In genomic region chr13:93496977-93497376, GRCm38 (mm10) we compare ENCODE assay signal across 9 mouse cellular contexts. TPM values are rescaled to one million over a fixed set of nuclear protein-coding genes. Genes with fewer than 3 reads are reported as not detected.
DNase-seq lines count a peak whose midpoint lies in the region; ATAC-seq and TF ChIP-seq lines count a peak whose summit lies in the region.
"Had no signal": no experiment of that assay in that cellular context is flagged by ENCODE, and none has a peak within 500 bp of the region (broad histone marks: within the 10 kb centered on the region; RNA-seq: fewer than 3 reads in every experiment).

No protein-coding gene starts in this region.

- peak overlapping the region; percentile 92 for H3K9ac ChIP-seq in liver, embryonic 14.5 days (replicated peaks)

- H3K36me3 ChIP-seq in E14TG2a.4 (ENCODE audit: insufficient read depth, low read length): peaks cover 26% of the 10 kb centered on the region
- no peaks in the 10 kb centered on the region for H3K36me3 ChIP-seq in liver, embryonic 14.5 days (replicated peaks; ENCODE audit: control insufficient read depth, insufficient read depth, low read depth)

- TF ChIP-seq EP300 in liver, embryonic 14.5 days (IDR thresholded peaks at IDR 0.05; ENCODE audit: low read depth): no peak

- DNase-seq in adrenal gland, postnatal 10 days: peak; percentile 17
- no peak for DNase-seq in adrenal gland, postnatal 14 days
- peak in 1 of 3 experiments; percentile 33 for DNase-seq in liver, embryonic 14.5 days (ENCODE audit: low read depth in 3 of 3, low spot score in 3 of 3)
- no peak for DNase-seq in layer of hippocampus, postnatal 36 days
- no peak for DNase-seq in spleen, postnatal 14 days (ENCODE audit: low spot score in 2 of 2)
- DNase-seq in thymus, postnatal 4 days: no peak
- DNase-seq: gastrocnemius, postnatal 25 days had no signal

- H3K4me1 ChIP-seq in E14TG2a.4 (replicated peaks; ENCODE audit: low read depth, low read length): peaks cover 33% of the 10 kb centered on the region
- H3K4me1 ChIP-seq in liver, embryonic 14.5 days (replicated peaks; ENCODE audit: control insufficient read depth in 2 of 2, insufficient read depth in 2 of 2, low read length in 1 of 2): peaks cover 12% of the 10 kb centered on the region in 2 experiments

- H3K27ac ChIP-seq in liver, embryonic 14.5 days: peak overlapping the region; percentile 56

- ATAC-seq in granulocyte monocyte progenitor cell, adult 5-6 weeks (replicated peaks; ENCODE audit: poor library complexity, severe bottlenecking): 0 out of 2 replicates have a peak, but pooled peaks have one; percentile 1
- no peak for ATAC-seq in liver, embryonic 14.5 days (ENCODE audit: insufficient read depth)

- peaks cover 5% of the 10 kb centered on the region; the same call in 1 of the 2 replicates for H3K27me3 ChIP-seq in E14TG2a.4 (ENCODE audit: insufficient read depth, low read length)
- H3K27me3 ChIP-seq in liver, embryonic 14.5 days (ENCODE audit: control insufficient read depth, insufficient read depth, low read length): no peaks in the 10 kb centered on the region

- H3K4me3 ChIP-seq in E14TG2a.4 (replicated peaks; ENCODE audit: low read length): 0 out of 2 replicates have a peak overlapping the region, but pooled peaks have one; percentile 4
- peak overlapping the region; percentile 93 to 98 for H3K4me3 ChIP-seq in liver, embryonic 14.5 days (ENCODE audit: insufficient read depth in 1 of 2, low read depth in 2 of 2, low read length in 2 of 2)

- WGBS in liver, embryonic 14.5 days (ENCODE audit: insufficient replicate concordance): 21% methylated on average over 1 of the region's 1 CpGs

- H3K4me2 ChIP-seq in liver, embryonic 14.5 days (ENCODE audit: low read depth): peak overlapping the region; percentile 92

- no peaks in the 10 kb centered on the region for H3K9me3 ChIP-seq in E14TG2a.4 (ENCODE audit: low read length)
- no peaks in the 10 kb centered on the region for H3K9me3 ChIP-seq in liver, embryonic 14.5 days (ENCODE audit: control insufficient read depth, low read length)

- no peak for TF ChIP-seq CTCF in E14TG2a.4 (conservative IDR thresholded peaks at IDR 0.05; ENCODE audit: low read length)
- TF ChIP-seq CTCF in liver, embryonic 14.5 days (IDR thresholded peaks at IDR 0.05; ENCODE audit: low read depth): no peak

RNA-seq across cellular contexts. Expression of gene Jmy, which starts 2.6 kb away (rescaled TPM):
- 10 to 100 TPM; 34.2 to 38.3 TPM for total RNA-seq in adrenal gland, postnatal 10 days (2021)
- total RNA-seq in adrenal gland, postnatal 14 days (2021): 39.6 TPM in 2 replicates
- 6.5 and 8.6 TPM in 2 replicates for total RNA-seq in granulocyte monocyte progenitor cell, adult 5-6 weeks (2014; fragmentation: Nextera tagmentation)
- 5.8 and 6.4 TPM in 2 replicates for total RNA-seq in granulocyte monocyte progenitor cell, adult 5-6 weeks (2017)
- polyA plus RNA-seq in liver, embryonic 14.5 days (2012; rRNA removed): 1.9 and 2.8 TPM in 2 replicates
- polyA plus RNA-seq in liver, embryonic 14.5 days (2014; fragmentation: Nextera tagmentation; extraction: Ambion mirVana): 2.3 TPM in 2 replicates
- total RNA-seq in layer of hippocampus, postnatal 36 days (2021): 10 to 100 TPM; 40.9 to 41.8 TPM
